ENCODE assay signal across 13 mouse cellular contexts in the genomic region with DNA sequence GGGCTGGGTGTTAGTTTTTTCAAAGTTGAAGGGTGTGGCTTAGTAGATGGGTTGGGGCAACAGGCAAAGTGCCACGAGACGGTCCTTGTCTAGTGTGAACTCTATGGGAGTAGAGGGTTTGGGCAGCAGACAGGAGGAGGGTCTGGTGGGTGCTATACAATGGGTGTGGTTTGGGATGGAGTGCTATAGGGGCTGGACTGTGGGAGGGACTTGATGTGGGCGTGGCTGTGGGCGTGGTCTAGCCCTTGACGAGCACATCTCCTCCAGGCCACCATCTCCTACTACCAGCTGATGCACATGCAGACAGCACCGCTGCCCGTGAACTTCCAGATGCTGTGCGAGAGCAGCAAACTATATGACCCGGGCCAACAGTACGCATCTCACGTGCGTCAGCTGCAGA. TPM values are rescaled to one million over a fixed set of nuclear protein-coding genes. Genes with fewer than 3 reads are reported as not detected.
A peak's percentile ranks its signal among the peaks of the same experiment; 100 is the strongest.
DNase-seq lines count a peak whose midpoint lies in the region; ATAC-seq and TF ChIP-seq lines count a peak whose summit lies in the region.
"Had no signal": no experiment of that assay in that cellular context is flagged by ENCODE, and none has a peak within 500 bp of the region (broad histone marks: within the 10 kb centered on the region; RNA-seq: fewer than 3 reads in every experiment).

No protein-coding gene starts in this region.

- no peak for TF ChIP-seq POLR2A in lung, adult 2 months (IDR thresholded peaks at IDR 0.05; ENCODE audit: borderline replicate concordance, extremely low read depth, low read depth, low read length)

- H3K9ac ChIP-seq in liver, embryonic 12.5 days, result peak overlapping the region; percentile 2; the same call in 1 of the 2 replicates
- H3K9ac ChIP-seq: embryonic facial prominence, embryonic 12.5 days had no signal

- H3K27me3 ChIP-seq in liver, embryonic 12.5 days (replicated peaks), result no peaks in the 10 kb centered on the region
- H3K27me3 ChIP-seq: embryonic facial prominence, embryonic 12.5 days had no signal

- peaks cover 93% of the 10 kb centered on the region for H3K36me3 ChIP-seq in liver, embryonic 12.5 days
- H3K36me3 ChIP-seq: embryonic facial prominence, embryonic 12.5 days had no signal

- no peaks in the 10 kb centered on the region for H3K9me3 ChIP-seq in liver, embryonic 12.5 days (replicated peaks)
- H3K9me3 ChIP-seq: embryonic facial prominence, embryonic 12.5 days; limb, embryonic 10.5 days had no signal

- no peak for TF ChIP-seq CTCF in lung, adult 2 months (IDR thresholded peaks at IDR 0.05; ENCODE audit: insufficient read depth, low read length)

- peak overlapping the region; percentile 36; the same call in 1 of the 2 replicates for H3K27ac ChIP-seq in liver, embryonic 12.5 days
- H3K27ac ChIP-seq: embryonic facial prominence, embryonic 12.5 days; limb, embryonic 10.5 days had no signal

- no peak overlapping the region for H3K4me3 ChIP-seq in lung, adult 2 months (replicated peaks; ENCODE audit: extremely low read depth, low read depth, low read length)
- no peak overlapping the region for H3K4me3 ChIP-seq in liver, embryonic 12.5 days
- H3K4me3 ChIP-seq: embryonic facial prominence, embryonic 12.5 days; myocyte had no signal

- 67% methylated on average over 12 of the region's 12 CpGs for WGBS in lung, adult 2 months
- 59% methylated on average over 12 of the region's 12 CpGs for WGBS in liver, embryonic 12.5 days (ENCODE audit: insufficient replicate concordance)

- peaks cover 11% of the 10 kb centered on the region for H3K4me1 ChIP-seq in lung, adult 2 months (ENCODE audit: control insufficient read depth, insufficient read depth, low read length)
- H3K4me1 ChIP-seq in liver, embryonic 12.5 days, result peaks cover 55% of the 10 kb centered on the region
- H3K4me1 ChIP-seq: embryonic facial prominence, embryonic 12.5 days had no signal

- DNase-seq in embryo, embryonic 10 days (ENCODE audit: low spot score), result peak; percentile 65
- DNase-seq in embryo, embryonic 11 days, result no peak
- DNase-seq in lung, postnatal 10 days, result peak; percentile 54
- DNase-seq in lung, adult 2 months, result no peak
- DNase-seq in testis, postnatal 10 days (ENCODE audit: low spot score), result peak; percentile 75
- DNase-seq in MN1 (ENCODE audit: low spot score), result no peak
- no peak for DNase-seq in left cerebral cortex, postnatal 4 days
- DNase-seq: gastrocnemius, postnatal 25 days; kidney, adult 9 months had no signal

- peak; percentile 44 for ATAC-seq in liver, embryonic 12.5 days

- H3K4me2 ChIP-seq in liver, embryonic 12.5 days, result no peak overlapping the region
- H3K4me2 ChIP-seq: embryonic facial prominence, embryonic 12.5 days had no signal

- intact Hi-C loops in left cerebral cortex, postnatal 4 days (cut with DNase I), result no loop called here

RNA-seq across cellular contexts. Expression of a gene that starts 9.4 kb away (rescaled TPM):
- polyA plus RNA-seq in lung, adult 2 months (2012; rRNA removed), result 102 and 103 TPM in 2 replicates
- 22.3 and 22.8 TPM in 2 replicates for polyA plus RNA-seq in liver, embryonic 12.5 days (2016; fragmentation: Nextera tagmentation; extraction: Ambion mirVana)
- 1 to 10 TPM; 1.6 to 1.7 TPM for total RNA-seq in left cerebral cortex, postnatal 4 days (2021)

RNA-seq across cellular contexts. Expression of a gene that starts 13.7 kb away (rescaled TPM):
- 199 and 208 TPM in 2 replicates for polyA plus RNA-seq in lung, adult 2 months (2012; rRNA removed)
- polyA plus RNA-seq in liver, embryonic 12.5 days (2016; fragmentation: Nextera tagmentation; extraction: Ambion mirVana), result 142 and 147 TPM in 2 replicates
- total RNA-seq in left cerebral cortex, postnatal 4 days (2021), result 10 to 100 TPM; 63.9 to 74.2 TPM

RNA-seq across cellular contexts. Expression of a gene that starts 21.1 kb away (rescaled TPM):
- 581 and 623 TPM in 2 replicates for polyA plus RNA-seq in lung, adult 2 months (2012; rRNA removed)
- polyA plus RNA-seq in liver, embryonic 12.5 days (2016; fragmentation: Nextera tagmentation; extraction: Ambion mirVana), result 682 and 685 TPM in 2 replicates
- 100 to 1,000 TPM; 311 to 347 TPM for total RNA-seq in left cerebral cortex, postnatal 4 days (2021)

RNA-seq across cellular contexts. Expression of a gene that starts 29.6 kb away (rescaled TPM):
- polyA plus RNA-seq in lung, adult 2 months (2012; rRNA removed), result 31.4 and 38.2 TPM in 2 replicates
- 10.5 and 12.1 TPM in 2 replicates for polyA plus RNA-seq in liver, embryonic 12.5 days (2016; fragmentation: Nextera tagmentation; extraction: Ambion mirVana)
- 1 to 10 TPM; 7.2 to 8.1 TPM for total RNA-seq in left cerebral cortex, postnatal 4 days (2021)

RNA-seq across cellular contexts. Expression of a gene that starts 37.5 kb away (rescaled TPM):
- polyA plus RNA-seq in lung, adult 2 months (2012; rRNA removed), result 387 and 395 TPM in 2 replicates
- 68.2 and 75.4 TPM in 2 replicates for polyA plus RNA-seq in liver, embryonic 12.5 days (2016; fragmentation: Nextera tagmentation; extraction: Ambion mirVana)
- 10 to 100 TPM; 12.4 to 17.2 TPM for total RNA-seq in left cerebral cortex, postnatal 4 days (2021)

Comparison
In these comparisons a context has a peak if more than half of its experiments do, and no peak if none do; other contexts are left out.
1. DNase-seq: peak in embryo, embryonic 10 days (single experiment), lung, postnatal 10 days (single experiment) and testis, postnatal 10 days (single experiment); none in embryo, embryonic 11 days (single experiment), lung, adult 2 months (single experiment), MN1 (single experiment) and left cerebral cortex, postnatal 4 days (single experiment).